Comparison of ENCODE assay signal across 7 mouse cellular contexts in the genomic region with DNA sequence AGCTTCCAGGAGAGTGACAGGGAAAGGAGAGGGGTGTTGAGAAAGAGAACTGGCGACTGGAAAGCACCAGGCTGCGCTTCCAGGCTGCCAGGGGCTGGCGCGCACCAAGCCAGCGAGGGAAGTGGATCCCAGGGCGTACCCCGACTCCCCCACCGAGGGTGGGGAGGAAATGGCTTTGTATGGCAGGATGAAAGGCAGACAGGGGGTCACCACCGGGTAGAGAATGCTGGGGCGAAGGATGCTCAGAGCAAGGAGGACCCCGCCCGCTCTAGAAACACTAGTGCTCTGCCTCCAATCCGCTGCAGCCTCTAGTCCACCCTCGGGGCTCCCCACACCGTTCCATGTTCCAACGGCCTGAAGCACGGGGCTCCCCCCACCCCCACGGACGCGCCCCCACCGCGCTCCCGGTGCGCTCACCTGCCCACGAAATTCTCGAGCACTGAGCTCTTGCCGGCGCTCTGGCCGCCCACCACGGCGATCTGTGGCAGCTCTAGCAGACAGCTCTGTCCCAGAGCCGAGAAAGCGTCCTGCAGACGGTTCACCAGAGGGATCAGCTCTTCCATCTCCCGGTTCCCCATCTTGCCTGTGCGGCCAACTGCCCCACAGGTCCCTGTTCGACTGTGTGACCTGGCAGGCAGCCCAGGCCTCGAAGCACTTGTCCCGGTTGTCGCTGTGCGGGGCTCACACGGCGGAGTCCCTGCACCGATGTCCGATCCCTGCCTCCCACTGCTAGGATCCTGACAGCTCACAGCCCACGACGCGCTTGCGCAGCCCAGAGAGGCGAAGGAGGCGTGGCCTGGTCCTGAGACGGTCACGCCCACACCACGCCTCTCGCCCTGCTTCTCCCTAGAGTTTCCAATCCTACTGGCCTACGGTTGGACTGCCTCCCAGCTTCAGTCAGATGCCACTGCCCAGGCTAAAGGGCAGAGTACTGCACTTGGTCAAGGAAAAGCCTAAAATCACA. TPM values are rescaled to one million over a fixed set of nuclear protein-coding genes. Genes with fewer than 3 reads are reported as not detected.
DNase-seq lines count a peak whose midpoint lies in the region; ATAC-seq and TF ChIP-seq lines count a peak whose summit lies in the region.

TSS of gene Dnm3 (minus strand) at position 789 of the 964 bp plus-strand sequence.

- H3K4me1 ChIP-seq in bone marrow, adult 2 months (ENCODE audit: control insufficient read depth, insufficient read depth, low read length) = no peaks in the 10 kb centered on the region
- H3K4me1 ChIP-seq in embryonic facial prominence, embryonic 13.5 days = peaks cover 4% of the 10 kb centered on the region
- peaks cover 18% of the 10 kb centered on the region for H3K4me1 ChIP-seq in limb, embryonic 10.5 days
- H3K4me1 ChIP-seq in midbrain, embryonic 13.5 days (replicated peaks) = peaks cover 20% of the 10 kb centered on the region

- peak within 1 kb of the TSS; percentile 72 for H3K9ac ChIP-seq in embryonic facial prominence, embryonic 13.5 days
- peak within 1 kb of the TSS; percentile 88 for H3K9ac ChIP-seq in midbrain, embryonic 13.5 days (replicated peaks)

- peaks cover 40% of the 10 kb centered on the region for H3K27me3 ChIP-seq in embryonic facial prominence, embryonic 13.5 days
- peaks cover 35% of the 10 kb centered on the region for H3K27me3 ChIP-seq in limb, embryonic 10.5 days (ENCODE audit: low read depth, poor library complexity, severe bottlenecking)
- H3K27me3 ChIP-seq in midbrain, embryonic 13.5 days = peaks cover 8% of the 10 kb centered on the region; the same call in 1 of the 2 replicates

- H3K9me3 ChIP-seq in embryonic facial prominence, embryonic 13.5 days = no peaks in the 10 kb centered on the region
- H3K9me3 ChIP-seq in limb, embryonic 10.5 days (replicated peaks) = no peaks in the 10 kb centered on the region
- H3K9me3 ChIP-seq in midbrain, embryonic 13.5 days = no peaks in the 10 kb centered on the region

- peak; percentile 94 for ATAC-seq in embryonic facial prominence, embryonic 13.5 days (ENCODE audit: insufficient number of reproducible peaks, insufficient read depth, low FRiP score, low TSS enrichment, low read depth)
- ATAC-seq in midbrain, embryonic 13.5 days = peak; percentile 98

- peak within 1 kb of the TSS; percentile 15 for H3K4me3 ChIP-seq in bone marrow, adult 2 months (replicated peaks; ENCODE audit: control insufficient read depth, low read depth, low read length)
- H3K4me3 ChIP-seq in embryonic facial prominence, embryonic 13.5 days = peak within 1 kb of the TSS; percentile 66
- peak within 1 kb of the TSS; percentile 65 for H3K4me3 ChIP-seq in limb, embryonic 10.5 days
- peak within 1 kb of the TSS; percentile 84 for H3K4me3 ChIP-seq in midbrain, embryonic 13.5 days (replicated peaks)

- no peaks in the 10 kb centered on the region for H3K36me3 ChIP-seq in embryonic facial prominence, embryonic 13.5 days
- H3K36me3 ChIP-seq in limb, embryonic 10.5 days = no peaks in the 10 kb centered on the region
- no peaks in the 10 kb centered on the region for H3K36me3 ChIP-seq in midbrain, embryonic 13.5 days

- peak; percentile 90 to 92 for DNase-seq in heart, adult 18-20 months
- DNase-seq in kidney, adult 18-20 months = peak; percentile 95
- DNase-seq in limb, embryonic 10.5 days (ENCODE audit: low spot score) = peak; percentile 91
- DNase-seq in spleen, postnatal 10 days (ENCODE audit: low spot score in 2 of 2) = peak; percentile 9 to 56

- WGBS in bone marrow, adult 2 months = 1% methylated on average over 56 of the region's 56 CpGs
- under 1% methylated on average over 56 of the region's 56 CpGs for WGBS in embryonic facial prominence, embryonic 13.5 days
- WGBS in limb, embryonic 10.5 days = under 1% methylated on average over 55 of the region's 56 CpGs
- WGBS in midbrain, embryonic 13.5 days = under 1% methylated on average over 49 of the region's 56 CpGs

- peak within 1 kb of the TSS; percentile 100 for H3K4me2 ChIP-seq in embryonic facial prominence, embryonic 13.5 days
- H3K4me2 ChIP-seq in midbrain, embryonic 13.5 days (replicated peaks) = peak within 1 kb of the TSS; percentile 81

- no peak within 1 kb of the TSS for H3K27ac ChIP-seq in bone marrow, adult 2 months (ENCODE audit: control insufficient read depth, insufficient read depth, low read depth, low read length, poor library complexity)
- no peak within 1 kb of the TSS for H3K27ac ChIP-seq in embryonic facial prominence, embryonic 13.5 days
- H3K27ac ChIP-seq in limb, embryonic 10.5 days = no peak within 1 kb of the TSS; the same call in 1 of the 2 replicates
- H3K27ac ChIP-seq in midbrain, embryonic 13.5 days = peak within 1 kb of the TSS; percentile 73

- no peak for TF ChIP-seq CTCF in bone marrow, adult 2 months (IDR thresholded peaks at IDR 0.05; ENCODE audit: control insufficient read depth, insufficient read depth, low read length)

- TF ChIP-seq POLR2A in bone marrow, adult 2 months (IDR thresholded peaks at IDR 0.05; ENCODE audit: borderline replicate concordance, control insufficient read depth, low read depth, low read length) = no peak

RNA-seq across cellular contexts. Expression of gene Dnm3, which starts in this region (rescaled TPM):
- 1.3 and 3.5 TPM in 2 replicates for polyA plus RNA-seq in bone marrow, adult 2 months (2011; ENCODE audit: insufficient read depth, insufficient read length, low replicate concordance, missing spikeins)
- 27.4 and 27.7 TPM in 2 replicates for polyA plus RNA-seq in embryonic facial prominence, embryonic 13.5 days (2015; fragmentation: Nextera tagmentation; extraction: Ambion mirVana)
- total RNA-seq in heart, adult 18-20 months (2021) = 1 to 10 TPM; 4.7 to 6.1 TPM
- polyA plus RNA-seq in limb, embryonic 10.5 days (2016; fragmentation: Nextera tagmentation; extraction: Ambion mirVana) = 5.8 and 11.6 TPM in 2 replicates
- 33.5 and 34.8 TPM in 2 replicates for polyA plus RNA-seq in midbrain, embryonic 13.5 days (2015; fragmentation: Nextera tagmentation; extraction: Ambion mirVana)

Comparison
In these comparisons a context has a peak if more than half of its experiments do, and no peak if none do; other contexts are left out.
1. H3K4me3 ChIP-seq: peak in every context shown above with its lines; median percentile 84 in midbrain, embryonic 13.5 days; 66 in embryonic facial prominence, embryonic 13.5 days; 65 in limb, embryonic 10.5 days; 15 in bone marrow, adult 2 months.
2. DNase-seq: peak in every context shown above with its lines; median percentile 95 in kidney, adult 18-20 months; 91 in heart, adult 18-20 months; 91 in limb, embryonic 10.5 days; 32 in spleen, postnatal 10 days.